Mouse (Mus musculus): ENCODE measurements at regions not wholly inside any gene's neighbourhood (a gene's known extent, or its start where the extent isn't known, plus 50 kb on each side); places are given as distances from the start of the nearest gene placed in this dataset.
A peak's percentile ranks its signal among the peaks of the same experiment; 100 is the strongest.

DNA sequence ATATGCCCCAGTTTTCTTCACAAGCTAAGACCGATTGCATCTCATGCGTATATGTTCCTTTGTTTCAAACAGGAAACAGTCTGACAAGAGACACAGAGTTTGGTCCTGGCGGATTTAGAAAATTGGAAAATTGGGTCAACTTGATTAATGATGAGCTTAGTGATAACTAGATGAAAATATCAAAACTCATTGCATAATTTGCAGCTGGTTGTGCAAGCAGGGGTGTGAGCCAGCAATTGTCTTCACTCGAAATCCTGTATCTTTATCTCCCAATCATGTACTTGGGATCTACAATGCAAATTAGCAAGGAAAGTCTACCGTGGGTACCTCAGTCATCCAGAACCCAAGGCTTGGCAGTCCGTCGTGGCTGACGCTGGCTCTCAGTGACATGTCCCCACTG lies 128.9 kb upstream of the N6amt1 start:
- DNase-seq: no peak

DNA sequence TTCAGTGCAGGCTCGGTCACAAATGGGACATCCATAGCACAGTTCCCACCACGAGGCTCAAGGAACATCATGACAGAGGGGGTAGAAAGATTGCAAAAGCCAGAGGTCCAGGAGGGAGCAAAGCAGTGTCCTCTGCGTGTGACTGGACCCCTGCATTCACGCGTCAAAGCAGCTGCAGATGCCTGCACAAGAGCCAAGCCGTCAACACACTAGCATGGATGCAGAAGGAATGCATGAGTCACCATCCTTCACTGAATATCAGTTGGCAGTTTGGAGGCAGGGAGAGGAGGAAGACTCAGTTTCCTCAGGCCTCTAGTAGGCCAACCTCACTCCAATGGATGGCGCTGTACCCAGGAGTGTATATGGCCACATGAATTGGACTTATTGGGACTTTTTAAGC lies 130.0 kb upstream of the N6amt1 start:
- DNase-seq: no peak

DNA sequence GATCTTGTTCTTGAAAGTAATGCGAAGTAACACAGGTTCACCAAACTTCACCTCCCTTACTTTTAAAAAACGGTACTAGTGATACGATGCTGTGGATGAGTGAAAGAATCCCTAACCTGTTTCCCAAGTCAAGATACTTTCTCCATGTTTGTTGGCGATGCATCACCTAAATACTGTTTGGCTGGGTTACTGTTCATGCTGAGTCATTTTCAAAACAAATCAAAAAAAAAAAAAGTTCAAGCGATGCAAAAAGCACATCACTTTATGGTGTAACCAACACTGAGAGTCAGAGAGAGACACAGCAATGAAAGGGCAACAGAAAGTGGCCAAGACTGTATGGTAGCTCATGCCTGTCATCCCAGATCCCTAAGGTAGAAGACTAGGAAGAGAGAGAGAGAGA lies 133.4 kb upstream of the N6amt1 start:
- no peak for DNase-seq

DNA sequence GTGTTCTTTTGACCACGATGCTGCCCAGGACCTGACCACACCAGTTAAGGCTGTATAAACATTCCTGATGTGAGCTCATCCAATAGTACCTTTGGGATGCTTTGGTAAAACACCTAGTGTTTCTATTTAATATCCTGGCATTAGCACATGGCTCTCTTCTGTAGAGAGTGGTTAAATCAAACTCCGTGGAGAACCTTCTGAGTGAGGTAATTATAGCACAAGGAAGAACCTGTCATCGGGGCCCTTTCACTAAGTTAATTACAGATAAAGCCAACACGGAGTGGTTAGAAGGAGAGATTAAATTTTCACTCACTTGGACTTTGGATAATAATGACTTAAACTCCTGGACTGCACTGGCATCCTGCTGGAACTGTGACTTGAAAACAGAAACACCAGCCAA lies 133.8 kb upstream of the N6amt1 start:
- no peak for DNase-seq

DNA sequence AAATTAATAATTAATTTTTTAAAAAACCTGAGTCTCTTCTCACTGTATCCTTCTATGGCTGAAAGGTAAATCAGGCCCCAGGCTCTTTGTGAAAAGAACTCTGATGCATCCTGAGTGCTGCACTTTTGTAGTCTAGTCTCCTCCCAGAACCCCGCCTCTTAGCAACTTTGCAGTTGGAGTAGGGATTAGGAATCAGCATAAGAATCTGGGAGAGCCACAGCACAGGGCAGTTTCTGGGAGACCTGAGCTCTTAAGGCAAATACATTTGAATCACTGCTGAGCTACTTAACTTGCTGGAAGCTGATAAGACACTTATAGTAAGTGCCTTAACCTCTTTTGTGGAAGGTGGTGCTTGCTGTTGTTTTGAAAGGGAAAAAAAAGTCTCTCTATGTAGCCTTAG lies 146.1 kb upstream of the N6amt1 start:
- DNase-seq: no peak

DNA sequence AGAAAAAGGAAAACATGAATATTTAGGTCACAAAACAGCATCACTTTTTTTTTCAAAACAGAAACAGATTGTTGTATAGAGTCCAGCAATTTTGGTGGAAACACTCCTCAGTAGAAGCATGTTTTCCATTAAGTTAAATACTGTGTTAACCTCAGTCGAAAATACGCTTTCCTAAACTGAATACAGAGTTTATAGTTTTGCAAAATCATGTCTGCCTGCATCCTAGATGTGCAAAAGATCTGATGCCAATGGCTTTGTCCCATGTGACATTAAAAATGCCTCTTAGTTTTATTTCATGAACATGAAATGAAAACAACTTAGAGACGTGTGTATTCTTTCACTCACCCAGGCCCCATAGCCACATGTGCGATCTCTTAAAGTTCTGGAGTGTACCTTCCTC lies 163.5 kb upstream of the N6amt1 start:
- no peak for DNase-seq

DNA sequence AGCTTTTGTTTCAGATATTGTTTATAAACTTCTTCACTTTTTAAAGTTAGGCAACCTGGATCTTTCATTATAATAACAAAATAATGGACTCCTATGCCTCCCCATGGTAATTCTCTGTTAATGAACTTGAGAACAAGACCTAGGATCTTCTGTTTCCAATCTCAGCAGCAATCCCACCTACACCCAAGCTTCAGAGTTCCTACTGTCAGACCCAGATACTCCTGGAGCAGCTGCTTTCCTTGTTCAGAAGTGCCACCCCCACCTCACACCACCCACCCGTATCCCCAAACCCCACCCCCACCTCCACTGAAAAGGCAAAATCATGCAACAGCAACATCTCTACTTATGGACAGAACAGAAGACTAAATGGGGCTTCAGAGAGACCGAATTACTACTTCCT lies 165.2 kb upstream of the N6amt1 start:
- no peak for DNase-seq

DNA sequence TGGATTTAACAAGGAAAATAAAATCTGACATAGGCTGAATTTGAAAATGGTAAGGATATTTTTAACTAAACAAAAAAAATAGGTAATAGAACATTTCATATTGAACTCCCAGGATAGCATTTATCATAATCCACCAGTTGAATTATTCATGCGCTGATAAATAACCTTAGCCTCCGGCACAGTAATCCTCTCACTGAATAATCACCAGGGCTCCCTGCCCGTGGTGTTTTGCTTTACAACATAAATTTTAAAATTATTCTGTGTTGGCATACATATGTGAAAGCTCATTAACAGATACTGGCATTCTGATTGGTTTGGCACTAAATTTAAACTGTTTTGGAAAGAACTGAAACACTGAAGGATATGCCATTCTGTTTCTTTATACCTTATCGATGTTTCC lies 181.6 kb upstream of the N6amt1 start:
- no peak for DNase-seq

DNA sequence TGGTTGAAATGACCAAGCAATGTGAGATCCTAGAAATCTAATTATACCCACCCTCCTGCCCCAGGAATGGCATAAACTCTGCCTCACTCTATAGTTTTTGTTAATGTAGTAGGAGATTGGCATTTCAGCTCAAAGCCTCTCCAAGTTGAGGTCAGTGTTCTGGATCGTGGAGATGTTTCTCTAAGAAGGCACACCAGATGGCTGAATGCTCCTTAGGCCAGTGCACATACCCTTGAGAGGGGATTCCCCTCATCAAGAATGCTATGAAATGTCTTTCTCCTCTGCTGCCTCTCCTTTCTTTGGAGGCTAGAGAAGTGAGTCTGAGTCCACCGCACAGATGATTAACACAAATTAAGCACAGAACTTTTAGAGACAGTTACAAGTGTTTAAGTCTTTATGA lies 214.7 kb upstream of the N6amt1 start:
- DNase-seq: no peak

DNA sequence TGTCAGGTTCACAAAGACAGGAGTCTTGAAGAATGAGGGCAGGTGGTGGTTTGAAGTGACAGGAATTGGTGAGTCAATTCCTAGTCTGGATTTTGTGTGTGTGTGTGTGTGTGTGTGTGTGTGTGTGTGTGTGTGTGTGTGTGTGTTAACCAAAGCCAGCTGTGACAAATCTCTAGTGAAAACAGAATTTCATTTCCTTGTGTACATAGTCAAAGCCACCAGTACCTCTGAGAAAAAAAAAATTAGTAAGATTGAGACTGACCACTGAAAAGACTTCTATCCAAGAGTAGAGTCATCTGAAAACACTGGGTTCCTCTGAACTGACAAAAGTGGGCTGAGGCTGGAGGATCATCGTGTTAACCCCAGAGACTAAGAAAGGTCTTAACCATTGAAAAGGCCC lies 217.5 kb upstream of the N6amt1 start:
- DNase-seq: no peak

DNA sequence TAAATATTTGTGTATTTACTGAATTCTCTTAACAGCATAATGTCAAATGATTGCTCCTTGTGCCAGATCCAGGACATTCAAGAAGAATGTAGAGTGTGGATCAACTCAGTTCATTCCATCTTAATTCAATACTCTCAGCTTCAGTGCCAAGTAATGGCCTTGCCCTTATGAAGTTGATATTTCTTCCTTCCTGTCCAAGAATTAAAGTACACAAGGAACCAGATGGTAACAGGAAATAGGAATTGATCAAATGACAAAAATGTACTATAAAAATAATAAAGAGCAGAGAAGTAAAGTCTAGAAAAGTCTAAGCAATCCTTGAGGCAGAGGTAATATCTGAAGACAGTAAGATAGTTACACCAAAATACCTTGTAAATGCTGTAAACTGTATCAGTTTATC lies 219.5 kb upstream of the N6amt1 start:
- no peak for DNase-seq

DNA sequence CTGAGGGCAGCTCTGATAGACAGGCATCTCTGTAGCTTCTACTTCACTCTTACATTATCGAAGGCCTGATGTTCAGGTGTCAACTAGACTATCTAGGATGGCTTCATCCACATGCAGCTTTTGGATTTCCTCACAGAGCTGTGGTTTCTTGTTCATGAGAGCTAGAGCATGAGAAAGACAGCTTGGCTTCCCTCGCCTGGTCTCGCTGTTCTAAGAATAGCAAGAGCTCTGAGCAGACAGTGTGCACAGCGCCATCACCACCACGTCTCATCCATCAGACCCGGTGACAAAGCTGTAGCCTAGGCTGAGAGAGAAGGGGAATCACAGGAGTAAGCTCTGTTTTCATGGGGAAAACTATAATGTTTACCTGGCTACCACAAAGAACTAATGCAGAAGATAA lies 220.1 kb upstream of the N6amt1 start:
- DNase-seq: no peak

DNA sequence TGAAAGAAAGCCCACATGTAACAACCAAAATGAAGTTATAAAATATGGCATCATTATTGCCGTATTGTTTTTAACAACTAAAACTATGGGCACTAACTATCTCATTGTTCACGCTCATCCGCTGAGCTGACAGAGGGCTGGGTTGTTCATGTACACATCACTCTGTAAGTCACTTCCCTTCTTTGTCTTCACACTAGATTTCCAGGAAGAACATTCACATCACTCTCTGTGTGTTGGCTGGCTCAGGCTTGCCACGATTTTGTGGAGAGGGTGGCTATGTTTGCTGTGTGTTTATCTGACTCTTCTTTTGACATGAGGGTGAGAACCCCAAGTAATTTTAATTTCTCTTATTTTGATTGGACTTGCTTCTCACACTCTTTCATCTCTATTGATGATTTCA lies 221.9 kb upstream of the N6amt1 start:
- no peak for DNase-seq

DNA sequence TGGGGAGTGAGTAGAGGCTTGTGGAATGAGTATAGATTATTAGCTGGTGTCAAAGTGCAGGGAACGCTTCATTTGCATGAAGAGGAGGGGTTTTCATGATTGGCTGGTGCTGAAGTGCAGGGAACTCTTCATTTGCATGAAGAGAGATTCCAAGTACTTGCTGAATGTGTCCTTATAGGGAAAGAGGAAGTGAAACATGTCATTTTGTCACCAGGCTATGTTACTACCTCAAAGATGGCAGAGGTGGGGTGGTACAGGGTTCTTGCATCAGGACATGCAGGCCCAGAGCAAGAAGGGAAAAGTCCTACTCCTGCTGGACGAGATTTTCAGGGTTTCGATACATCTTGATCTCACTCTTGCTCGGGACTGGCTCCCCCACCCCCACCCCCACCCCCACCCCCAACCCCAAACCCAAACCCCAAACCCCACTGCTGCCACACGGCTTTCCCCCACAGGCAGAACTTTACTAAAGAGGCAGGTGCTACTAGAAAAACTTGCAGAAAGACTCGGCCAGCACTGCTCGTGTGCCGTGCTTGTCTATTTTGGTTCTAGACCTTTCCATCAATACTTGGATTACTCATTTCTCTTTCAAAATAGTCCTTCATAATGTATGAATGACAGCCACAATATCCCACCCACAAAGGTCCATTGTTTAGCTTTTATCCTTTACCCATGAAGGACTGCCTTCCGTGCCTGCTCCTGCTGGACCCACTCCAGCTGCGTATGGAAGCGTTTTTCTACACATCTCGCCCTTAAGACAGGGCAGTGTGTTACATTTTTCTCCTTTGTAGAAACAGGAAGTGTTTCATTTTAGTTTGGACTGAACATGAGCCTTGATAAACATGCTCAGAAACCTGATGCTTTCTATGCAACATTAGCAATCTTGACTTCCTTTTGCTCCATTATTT lies 223.0 kb upstream of the N6amt1 start:
- DNase-seq: no peak

DNA sequence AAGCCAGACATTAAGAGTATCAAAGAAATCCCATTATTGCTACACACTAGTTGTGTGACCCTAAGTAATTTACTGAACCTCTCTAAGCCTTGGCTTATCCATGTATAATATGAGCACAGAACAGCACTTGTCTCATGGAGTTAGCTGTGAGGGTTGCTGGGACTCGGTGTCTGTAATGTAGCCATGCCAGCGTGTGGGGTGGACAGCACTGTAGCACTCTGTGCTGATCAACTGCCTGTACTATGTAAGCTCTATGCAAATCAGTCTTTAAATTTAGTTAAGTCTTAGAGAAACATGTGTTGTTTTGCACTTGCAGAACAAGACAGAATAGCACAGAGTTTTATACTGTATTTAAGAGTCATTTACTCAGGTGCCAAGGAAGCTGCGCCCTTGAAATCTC lies 225.0 kb upstream of the N6amt1 start:
- DNase-seq: no peak

DNA sequence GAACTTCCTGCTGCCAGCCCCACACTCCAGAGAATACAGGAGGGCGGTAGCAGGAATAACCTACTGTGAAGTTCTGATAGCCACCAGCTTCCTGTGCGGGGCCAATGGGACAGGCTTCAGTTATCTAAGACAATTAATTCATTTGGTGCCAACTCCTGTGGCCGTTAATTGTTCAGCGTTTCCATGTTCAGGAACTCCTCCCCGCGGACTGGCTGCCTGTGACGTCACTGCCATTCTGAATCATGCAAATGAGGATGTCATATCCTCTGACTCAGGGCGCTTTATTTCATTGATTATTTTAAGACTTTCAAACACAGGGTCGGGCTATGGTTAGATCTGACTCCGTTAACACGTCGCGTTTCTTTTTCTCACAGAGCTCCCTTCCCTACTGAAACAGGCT lies 225.8 kb upstream of the N6amt1 start:
- peak; percentile 33 for DNase-seq

DNA sequence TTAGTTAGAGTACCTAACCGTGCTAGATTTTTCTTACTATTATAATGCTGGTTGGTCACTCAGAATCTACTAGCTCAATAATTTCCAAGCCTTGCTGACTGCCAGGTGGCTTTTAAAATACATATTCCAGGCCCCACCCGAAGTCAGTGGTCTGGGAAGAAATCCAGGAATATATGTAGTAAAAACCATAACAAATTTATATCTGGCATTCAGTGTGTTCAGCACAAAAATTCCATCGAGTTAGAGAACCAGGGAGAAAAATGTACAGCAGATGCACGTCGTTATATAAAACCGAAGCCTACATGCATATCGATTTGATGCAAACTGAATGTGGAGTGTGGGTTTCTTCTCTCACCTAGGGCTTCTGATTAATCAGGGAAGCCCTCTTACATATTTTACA lies 229.5 kb upstream of the N6amt1 start:
- DNase-seq: no peak

DNA sequence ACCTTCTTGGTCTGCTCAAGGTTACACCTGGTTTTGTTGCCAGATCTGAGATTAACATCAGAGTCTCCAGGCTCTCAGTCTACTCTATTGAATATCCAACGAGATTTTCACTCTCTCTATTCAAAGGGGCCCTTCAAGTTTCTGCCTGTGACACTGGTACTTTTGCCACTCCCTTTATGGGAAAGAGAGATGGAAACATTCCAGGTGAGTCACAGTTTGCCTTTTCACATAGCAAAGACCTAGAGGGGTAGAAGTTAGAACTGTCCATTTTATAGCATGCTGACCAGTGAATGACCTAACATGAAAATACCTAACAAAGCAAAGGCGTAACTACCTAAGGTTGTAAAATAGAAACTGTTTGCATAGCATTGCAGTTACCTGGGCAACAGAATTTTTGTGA lies 250.4 kb upstream of the N6amt1 start:
- no peak for DNase-seq

DNA sequence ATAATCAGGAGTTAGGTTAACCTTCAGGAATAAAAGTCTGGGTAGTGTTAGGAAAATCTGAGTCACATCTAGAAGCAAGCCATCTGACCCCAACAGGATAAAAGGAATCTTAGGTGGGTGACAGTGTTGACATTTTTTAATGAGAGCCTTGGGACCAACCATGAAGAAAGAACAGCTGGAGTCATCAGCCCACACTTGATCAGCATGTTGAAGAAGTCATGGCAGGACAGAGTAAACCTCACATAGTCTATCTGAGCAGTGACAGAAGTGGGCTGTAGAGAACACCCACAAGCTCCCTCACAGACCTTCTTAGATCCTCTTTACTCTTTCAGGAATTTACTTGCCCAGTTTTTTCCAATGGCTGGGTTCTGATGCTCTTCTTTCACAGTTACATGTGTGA lies 251.9 kb upstream of the N6amt1 start:
- no peak for DNase-seq

DNA sequence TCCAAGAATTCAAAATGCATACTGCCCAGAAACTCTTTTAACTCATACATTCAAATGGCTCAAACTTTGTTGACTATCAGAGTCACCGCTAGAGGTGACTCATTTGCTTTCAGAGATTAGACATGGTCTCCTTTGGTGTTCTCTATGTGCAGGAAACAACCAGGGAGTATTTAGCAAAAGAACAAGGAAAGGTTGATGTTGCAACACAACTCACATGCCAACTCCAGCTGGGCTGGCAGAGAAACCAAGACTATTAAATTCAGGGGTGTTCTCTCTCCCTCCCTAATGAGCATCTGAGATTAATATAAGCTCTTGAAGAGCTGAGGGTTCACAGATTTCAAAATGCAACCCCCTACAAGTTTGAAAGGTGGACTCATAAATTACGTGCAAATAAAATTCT lies 262.0 kb upstream of the N6amt1 start:
- DNase-seq: no peak

DNA sequence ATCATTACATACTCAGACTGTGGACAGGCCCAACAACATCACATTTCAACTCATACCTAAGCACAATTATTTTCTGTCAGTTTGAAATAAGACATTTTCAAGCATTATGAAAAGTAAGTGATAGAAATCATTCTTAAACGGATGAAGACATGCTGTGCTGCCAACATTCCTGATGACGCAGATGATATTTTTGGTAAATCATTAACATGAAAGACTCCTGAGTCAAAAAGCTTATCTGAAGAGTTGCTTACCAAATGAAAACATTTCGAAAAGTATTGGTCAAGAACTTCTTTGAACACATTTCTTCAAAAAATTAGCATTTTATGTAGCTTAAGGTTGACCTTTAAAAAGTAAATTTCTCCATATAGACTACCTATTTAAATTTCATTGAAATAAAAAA lies 264.7 kb upstream of the N6amt1 start:
- DNase-seq: no peak

DNA sequence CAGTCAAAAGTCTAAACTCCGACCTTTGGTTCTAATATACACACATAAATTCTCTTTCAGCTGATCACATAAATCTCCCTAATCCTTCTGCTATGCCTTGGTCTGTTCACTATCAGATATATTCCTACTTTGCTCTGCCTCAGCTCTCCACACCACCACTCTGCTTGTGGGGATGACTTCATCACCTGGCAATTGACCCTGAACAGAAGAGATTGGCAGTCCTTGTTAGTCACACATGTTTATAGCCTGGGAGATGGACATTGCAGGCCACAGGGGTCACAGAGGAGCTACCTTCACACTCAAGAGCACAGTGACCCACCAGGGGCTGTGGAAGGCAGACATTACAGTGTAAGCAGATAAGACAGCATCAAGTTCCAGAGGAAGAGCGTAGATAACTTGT lies 270.5 kb upstream of the N6amt1 start:
- DNase-seq: no peak

DNA sequence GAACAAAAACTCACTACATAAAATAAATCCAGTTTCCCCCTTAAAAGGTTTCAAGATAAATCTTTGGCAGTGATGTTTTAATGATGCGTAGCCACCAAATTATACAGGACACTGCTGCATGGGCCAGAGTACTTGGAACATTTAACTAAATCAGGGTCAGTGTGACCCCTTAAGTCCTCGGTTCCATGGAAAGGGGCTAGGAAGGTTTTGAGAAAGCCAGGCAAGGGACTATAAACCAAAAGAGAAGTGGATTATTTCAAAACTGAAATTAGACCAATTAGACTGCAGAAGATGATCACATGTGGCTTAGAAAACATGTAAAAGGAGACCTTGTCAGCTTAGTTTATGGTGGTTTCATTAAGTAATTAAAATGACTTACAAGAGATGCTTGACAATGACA lies 276.6 kb upstream of the N6amt1 start:
- no peak for DNase-seq

DNA sequence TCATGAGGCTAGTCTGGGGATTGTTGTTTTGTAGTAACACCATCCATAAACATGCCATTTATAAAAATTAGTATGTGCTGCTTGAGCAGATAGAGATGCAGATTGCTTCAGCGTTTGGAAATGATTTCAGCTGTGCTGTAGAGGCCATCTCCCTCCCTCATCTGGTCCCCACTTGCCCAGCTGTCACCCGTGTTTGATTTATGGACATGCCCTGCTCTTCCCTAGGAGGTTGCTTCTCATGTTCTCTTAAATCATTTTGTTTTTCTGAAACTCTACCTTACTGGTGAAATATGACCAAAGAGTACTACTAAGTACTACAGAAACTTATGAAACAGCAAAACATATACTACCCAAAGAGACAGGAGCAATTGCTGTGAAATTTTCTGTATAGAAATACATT lies 284.7 kb upstream of the N6amt1 start:
- DNase-seq: no peak

DNA sequence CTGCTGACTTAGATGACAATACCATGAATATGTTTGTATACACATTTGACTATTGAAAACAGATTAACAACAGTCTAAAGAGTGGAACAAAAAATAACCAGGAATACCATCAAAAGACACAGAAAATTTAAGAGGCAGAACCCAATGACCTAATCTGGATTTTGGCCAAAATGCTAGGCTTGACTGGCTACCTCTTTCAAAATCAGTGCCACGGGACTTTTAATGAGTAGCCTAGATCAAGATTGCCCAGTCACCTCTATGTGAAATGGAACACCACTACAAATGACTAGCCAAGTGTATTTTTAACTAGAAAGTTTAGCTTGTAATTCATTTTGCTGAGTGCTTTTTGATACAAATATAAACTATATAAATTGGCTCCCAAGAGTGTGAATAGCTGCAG lies 286.0 kb upstream of the N6amt1 start:
- no peak for DNase-seq
